Mouse (Mus musculus) B cell, adult 2 months (primary cell): ENCODE measurements around the gene Rarg.

Experiments used
- DNase-seq, 2 experiments: peaks; one replicate each; pipeline ENCODE4 v3.0.0; 2022

Gene Rarg

DNA sequence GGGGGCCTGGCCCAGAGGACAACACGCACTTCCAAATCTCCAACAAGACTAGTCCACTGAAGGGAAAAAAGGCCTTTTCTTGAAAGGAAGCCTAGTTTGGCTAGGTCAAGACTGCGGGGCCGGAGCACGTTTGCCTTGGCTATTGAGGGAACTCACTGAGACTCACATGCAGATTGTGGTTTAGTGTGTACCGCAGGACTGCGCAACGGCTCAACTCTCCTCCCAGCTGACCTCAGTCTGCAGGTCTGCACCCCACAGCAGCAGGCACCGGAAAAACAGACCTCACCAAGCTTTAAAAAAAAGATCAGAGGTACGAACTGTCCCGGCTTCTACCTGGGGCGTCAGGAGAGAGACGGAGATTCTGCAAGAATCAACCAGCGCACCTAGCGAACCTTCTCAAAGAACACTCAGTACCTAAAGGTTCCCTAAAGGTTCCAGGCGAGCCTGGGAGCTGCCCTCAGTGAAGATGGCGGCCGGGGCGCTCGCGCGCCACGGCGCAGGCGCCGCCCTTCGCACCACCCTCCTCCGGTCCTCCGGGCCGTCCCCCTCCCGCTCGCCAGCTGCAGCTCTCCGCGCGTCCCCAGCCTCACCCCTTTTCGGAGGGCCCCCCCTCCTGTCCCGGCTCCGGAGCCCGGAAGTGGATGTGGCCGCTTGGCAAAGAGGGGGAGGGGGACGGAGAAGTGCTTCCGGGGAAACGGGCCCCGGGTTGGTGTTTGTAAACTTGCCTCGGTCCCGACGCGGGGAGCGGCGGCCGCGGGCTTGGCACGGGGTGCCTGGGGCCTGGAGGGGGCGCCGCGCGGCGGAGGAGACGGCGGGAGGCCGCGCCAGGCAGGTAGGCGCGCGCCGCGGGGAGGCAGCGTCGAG is 54.1 kb downstream of the Rarg start, which contains the start of gene Zfp740:
Gene Zfp740 (plus strand): TSS at position 279 of the 864 bp plus-strand sequence.
- DNase-seq = peak; percentile 87

DNA sequence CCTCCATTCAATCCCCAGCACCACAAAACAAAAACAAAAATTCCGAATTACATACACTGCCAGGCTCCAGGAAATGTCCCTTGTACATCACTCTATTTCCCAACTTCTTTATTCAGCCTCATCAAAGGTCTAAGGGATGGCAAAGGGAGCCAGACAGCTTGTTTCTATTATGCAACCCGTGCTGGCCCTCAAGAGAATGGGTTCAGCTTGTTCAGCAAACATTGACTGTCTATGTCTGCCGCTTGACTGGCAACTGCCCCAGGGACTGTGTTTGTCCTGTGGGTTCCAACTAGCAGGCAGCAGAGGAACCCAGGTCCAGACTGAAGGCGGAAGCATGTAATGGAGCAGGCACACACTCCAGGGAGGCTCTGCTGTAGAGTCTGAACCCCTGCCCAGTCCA is 58.5 kb downstream of the Rarg start:
- no peak for DNase-seq

DNA sequence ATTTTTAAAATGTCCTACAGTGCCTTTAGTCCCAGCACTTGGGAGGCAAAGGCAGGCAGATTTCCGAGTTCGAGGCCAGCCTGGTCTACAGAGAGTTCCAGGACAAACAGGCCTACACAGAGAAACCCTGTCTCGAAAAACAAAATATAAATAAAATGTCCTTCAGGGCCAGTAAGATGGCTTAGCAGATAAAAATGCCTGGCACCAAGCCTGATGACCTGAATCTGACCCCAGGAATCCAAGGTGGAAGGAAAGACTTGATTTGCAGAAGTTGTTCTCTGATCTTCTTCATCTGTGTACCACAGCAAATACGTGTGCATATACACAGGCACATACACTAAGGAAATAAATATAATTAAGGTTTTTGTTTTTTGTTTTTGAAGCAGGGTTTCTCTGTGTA is 61.9 kb downstream of the Rarg start:
- no peak for DNase-seq

DNA sequence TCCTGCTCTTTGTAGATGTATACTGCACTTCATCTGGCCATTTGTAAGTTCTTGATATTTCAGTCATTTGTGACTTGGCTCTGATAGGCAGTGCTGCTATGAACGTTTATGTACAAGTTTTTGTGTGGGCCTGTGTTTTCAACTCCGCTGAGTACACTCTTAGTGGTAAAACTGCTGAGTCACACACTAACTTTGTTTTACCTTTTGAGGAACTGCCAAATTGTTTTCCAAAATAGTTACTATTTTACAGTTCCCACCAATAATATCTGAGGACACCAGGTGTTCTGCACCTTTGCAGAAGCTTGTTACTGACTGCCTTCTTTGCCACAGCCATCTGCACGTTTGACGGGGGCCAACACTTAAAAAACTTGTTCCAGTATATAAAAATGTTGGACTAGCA is 62.9 kb downstream of the Rarg start:
- no peak for DNase-seq

DNA sequence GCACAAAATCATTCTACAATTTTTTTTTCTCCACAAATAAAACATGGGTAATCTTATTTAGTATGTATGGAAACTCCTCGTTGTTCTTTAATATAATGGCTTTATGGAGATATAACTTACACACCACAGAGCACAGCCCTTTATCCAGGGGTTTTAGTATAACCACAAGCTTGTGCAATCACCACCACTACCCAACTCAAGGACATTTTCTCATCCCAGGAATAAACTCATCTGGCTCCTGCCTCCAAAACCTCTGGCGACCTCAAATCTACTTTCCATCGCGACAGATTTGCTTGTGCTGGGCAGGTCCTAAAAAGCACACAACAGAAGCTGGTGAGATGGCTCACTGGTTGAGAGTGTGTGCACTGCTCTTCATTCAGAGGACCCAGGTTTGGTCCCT is 63.7 kb downstream of the Rarg start:
- DNase-seq = no peak

DNA sequence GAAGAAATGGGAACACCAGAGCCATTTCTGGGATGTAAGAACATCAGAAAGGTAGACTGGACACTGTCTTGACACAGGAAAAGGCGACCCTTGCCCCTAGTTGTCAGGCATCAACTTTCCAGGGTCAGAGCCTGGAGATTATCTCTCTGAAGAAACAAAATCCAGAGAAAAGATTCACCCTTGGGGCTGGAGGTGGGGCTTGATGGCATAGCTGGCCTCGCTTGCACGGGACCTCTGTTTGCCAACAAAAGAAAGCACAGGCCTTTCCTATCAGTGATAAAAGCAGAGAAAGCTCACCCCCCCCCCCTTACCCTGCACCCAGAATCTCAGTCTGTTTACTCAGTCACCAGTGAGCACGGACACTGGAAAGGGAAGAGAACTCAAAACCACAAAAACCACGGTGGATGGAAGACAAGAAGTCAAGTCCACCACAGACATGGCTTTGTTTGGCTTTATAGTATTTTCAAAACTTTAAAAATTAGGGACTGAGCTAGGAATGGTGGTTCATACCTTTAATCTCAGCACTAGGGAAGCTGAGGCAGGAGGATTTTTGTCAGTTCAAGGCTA is 64.4 kb downstream of the Rarg start:
- DNase-seq = no peak

DNA sequence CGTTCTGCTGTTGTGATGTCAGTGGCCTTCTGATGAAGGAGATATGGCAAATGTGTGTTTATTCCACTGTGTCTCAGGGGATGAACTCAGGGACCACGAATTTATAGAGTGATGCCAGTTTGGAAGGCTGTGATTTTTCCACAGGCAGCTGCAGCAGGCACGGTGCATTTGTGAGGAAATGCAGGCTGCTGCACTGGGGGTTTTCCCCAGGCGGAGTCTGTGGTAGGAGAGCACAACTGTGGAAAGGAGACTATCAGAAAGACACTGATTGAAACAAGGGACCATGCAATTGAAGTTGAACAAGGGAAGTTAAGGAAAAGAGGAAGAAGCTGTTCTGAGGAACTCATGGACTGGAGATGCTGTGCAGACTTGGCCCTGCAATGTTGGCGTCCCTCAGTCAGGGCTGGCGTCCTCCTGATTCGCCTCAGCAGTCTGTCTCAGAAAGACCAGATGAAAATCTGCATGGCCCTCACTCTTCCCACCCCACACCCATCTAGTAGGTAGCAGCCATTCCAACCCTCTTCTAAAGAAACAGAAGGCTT is 65.0 kb downstream of the Rarg start:
- DNase-seq = no peak

DNA sequence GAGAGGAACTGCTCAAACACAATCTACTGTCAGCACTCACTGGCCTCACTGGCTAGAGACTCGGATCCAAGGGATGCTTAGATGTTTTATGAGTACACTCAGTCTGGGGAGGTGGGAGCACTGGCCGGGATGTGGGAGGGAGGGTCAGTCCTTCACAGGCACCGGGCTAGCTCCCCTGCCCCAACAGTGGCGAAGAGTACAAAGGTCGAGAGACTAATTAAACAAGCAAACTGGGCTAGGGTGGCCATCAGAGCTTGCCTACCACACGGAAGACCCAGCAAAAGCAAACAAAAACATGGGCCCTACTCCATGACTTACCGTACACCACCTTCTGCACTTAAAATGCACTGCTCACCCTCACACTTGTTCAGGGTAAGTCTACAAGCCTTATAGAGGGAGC is 65.6 kb downstream of the Rarg start:
- DNase-seq = no peak

DNA sequence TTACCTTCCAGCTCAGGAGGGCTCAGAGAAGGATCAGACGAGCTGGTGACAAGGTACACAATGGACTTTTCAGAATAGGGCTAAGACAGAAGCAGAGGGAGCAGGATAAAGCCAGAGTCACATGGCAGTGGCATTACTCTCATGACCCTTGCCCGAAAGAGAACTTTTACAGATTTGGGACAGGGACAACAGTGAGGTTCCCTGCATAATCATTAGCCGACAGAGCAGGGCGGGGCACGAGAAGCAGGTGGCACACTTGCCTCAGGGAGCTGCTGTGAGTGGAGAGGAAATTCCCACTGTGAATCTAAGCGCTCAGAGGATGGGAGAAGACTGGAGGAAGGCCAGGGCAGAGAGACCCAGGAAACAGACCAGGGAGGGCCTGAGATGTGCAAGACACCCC is 68.4 kb downstream of the Rarg start:
- no peak for DNase-seq

DNA sequence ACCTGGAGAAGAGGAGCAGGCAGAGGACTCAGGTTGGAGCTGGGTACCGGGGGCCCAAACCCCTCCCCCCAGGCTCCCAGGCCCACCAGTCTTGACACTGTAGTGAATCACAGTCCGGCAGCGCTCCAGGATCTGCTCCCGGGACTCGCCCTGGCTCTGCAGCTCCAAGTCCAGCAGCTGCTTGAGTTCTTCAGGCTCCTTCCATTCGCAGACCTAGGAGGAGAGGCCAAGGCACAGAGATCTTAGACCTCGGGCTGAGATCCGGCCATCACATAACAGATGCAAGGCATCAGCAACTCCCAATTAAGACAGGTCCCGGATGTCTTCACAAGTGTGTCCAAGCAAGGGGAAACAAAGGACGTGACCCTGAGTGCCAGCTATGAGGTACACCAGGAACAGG is 69.2 kb downstream of the Rarg start:
- no peak for DNase-seq

DNA sequence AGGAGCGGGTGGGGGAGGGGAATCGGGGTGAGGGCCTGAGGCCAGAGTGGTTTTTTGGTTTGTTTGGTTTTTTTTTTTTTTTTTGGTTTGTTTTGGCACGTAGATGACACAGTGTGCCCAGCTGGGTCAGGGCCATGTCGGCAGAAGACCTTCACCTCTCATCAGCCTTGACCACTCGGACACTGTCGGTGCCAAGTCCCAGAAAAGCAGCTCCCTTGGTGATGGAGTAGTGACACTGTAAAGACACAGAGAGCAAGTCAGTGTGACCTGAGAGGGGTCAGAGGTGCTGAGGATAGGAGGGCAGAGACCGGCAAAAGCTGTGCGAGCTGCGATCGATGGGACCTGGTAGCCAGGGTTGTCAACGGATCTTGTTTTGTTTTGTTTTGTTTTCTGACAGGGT is 71.1 kb downstream of the Rarg start:
- no peak for DNase-seq
